Mouse (Mus musculus) right cerebral cortex, postnatal 14 days (tissue): ENCODE measurements around the gene 5031439G07Rik.
"Not testable (repeated sequence)": the region's sequence is repeated elsewhere in the genome, so short reads cannot be mapped to it uniquely, and the experiment has no call there.

ENCODE experiments used
- DNase-seq: peaks from one replicate; pipeline ENCODE4 v3.0.0; 2022

Gene 5031439G07Rik

GRCm38 (mm10) chr15:84950053-84950452 lies 38.3 kb downstream of the 5031439G07Rik start:
- peak; percentile 49 for DNase-seq

GRCm38 (mm10) chr15:84948990-84949389 lies 39.4 kb downstream of the 5031439G07Rik start:
- no peak for DNase-seq

- no peak for DNase-seq
These were observed 44.0 kb downstream of the 5031439G07Rik start for GRCm38 (mm10) chr15:84944319-84944718.

GRCm38 (mm10) chr15:84942647-84943285 lies 45.6 kb downstream of the 5031439G07Rik start:
- DNase-seq: no peak

GRCm38 (mm10) chr15:84940102-84940501 lies 48.2 kb downstream of the 5031439G07Rik start:
- DNase-seq: no peak

- DNase-seq: no peak
These were observed 53.5 kb downstream of the 5031439G07Rik start for GRCm38 (mm10) chr15:84934901-84935300.

GRCm38 (mm10) chr15:84932351-84932750 lies 56.0 kb downstream of the 5031439G07Rik start:
- DNase-seq: no peak

GRCm38 (mm10) chr15:84925495-84926018 lies 62.8 kb downstream of the 5031439G07Rik start:
- no peak for DNase-seq

- DNase-seq: no peak
These were observed 63.5 kb downstream of the 5031439G07Rik start for GRCm38 (mm10) chr15:84924781-84925315.

- no peak for DNase-seq
These were observed 64.7 kb downstream of the 5031439G07Rik start for GRCm38 (mm10) chr15:84923508-84924181.

- DNase-seq: peak; percentile 100
These were observed 65.4 kb downstream of the 5031439G07Rik start, which contains the start of gene Nup50 for GRCm38 (mm10) chr15:84922884-84923507. TSS of gene Nup50 (plus strand) at chr15:84923411.

GRCm38 (mm10) chr15:84919938-84920337 lies 68.4 kb downstream of the 5031439G07Rik start, which contains the start of gene Gm29666:
TSS of gene Gm29666 (minus strand) at chr15:84920038.
- no peak for DNase-seq

GRCm38 (mm10) chr15:84913201-84913600 lies 75.2 kb downstream of the 5031439G07Rik start:
- DNase-seq: no peak

- DNase-seq: no peak
These were observed 84.4 kb downstream of the 5031439G07Rik start for GRCm38 (mm10) chr15:84903843-84904385.

GRCm38 (mm10) chr15:84898077-84898476 lies 90.3 kb downstream of the 5031439G07Rik start:
- DNase-seq: no peak

GRCm38 (mm10) chr15:84896664-84897063 lies 91.7 kb downstream of the 5031439G07Rik start:
- no peak for DNase-seq

- DNase-seq: not testable (repeated sequence)
These were observed 92.1 kb downstream of the 5031439G07Rik start for GRCm38 (mm10) chr15:84896216-84896615.
